In the genomic region with DNA sequence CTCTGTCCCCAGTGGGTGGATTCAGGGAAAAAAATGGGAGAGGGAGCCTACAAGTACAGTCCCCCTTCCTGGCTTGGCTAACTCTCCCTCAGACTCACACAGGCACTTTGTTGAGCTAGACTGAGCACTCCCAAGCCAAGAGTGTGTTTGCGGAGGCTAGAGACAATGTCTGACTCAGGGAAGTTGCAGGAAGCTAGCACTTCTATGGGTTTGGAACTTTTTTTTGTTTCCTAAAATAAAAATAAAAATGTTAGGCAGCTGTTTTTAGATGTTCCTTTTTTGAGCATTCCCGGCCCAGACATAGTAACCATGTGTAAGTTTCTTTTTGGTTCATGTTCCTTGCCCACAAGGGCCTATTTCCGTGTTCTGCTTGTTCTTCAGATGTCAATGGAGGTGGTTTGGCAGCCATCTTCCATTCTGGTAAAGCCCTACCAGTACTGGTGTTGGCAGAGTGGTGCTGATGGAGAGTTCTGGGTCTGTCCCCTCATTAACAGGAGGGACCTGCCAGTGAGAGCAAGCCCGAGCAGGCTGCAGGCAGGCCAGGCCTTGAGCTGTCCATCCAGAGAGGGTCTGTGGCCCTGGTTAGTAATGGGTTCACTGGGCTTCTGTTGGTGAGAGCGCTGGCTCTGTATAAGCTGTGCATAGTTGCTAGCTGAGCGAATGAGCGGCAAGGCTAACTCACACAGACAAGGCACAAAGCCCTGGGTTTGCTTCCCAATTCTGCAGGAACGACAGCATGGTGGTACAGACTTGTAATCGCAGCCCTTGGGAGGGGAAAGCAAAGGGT, we compare ENCODE assay signal across 15 mouse cellular contexts.
DNase-seq lines count a peak whose midpoint lies in the region; ATAC-seq and TF ChIP-seq lines count a peak whose summit lies in the region.
"Had no signal": no experiment of that assay in that cellular context is flagged by ENCODE, and none has a peak within 500 bp of the region (broad histone marks: within the 10 kb centered on the region; RNA-seq: fewer than 3 reads in every experiment).

No protein-coding gene starts in this region.

- TF ChIP-seq POLR2A in thymus, adult 2 months (IDR thresholded peaks at IDR 0.05; ENCODE audit: control insufficient read depth, extremely low read depth, insufficient read depth, low read length, poor library complexity): no peak

- 76% methylated on average over 9 of the region's 9 CpGs for WGBS in embryonic facial prominence, embryonic 15.5 days
- whole genome bisulfite sequencing in embryonic facial prominence, embryonic 10.5 days: 86% methylated on average over 9 of the region's 9 CpGs
- WGBS in hindbrain, embryonic 13.5 days: 83% methylated on average over 9 of the region's 9 CpGs
- WGBS in hindbrain, embryonic 11.5 days: 82% methylated on average over 9 of the region's 9 CpGs
- WGBS in lung, postnatal 0 days: 73% methylated on average over 9 of the region's 9 CpGs
- 81% methylated on average over 9 of the region's 9 CpGs for WGBS in thymus, adult 2 months

- no peak for DNase-seq in embryonic facial prominence, embryonic 10.5 days (ENCODE audit: low spot score)
- DNase-seq in hindbrain, embryonic 11.5 days (ENCODE audit: low spot score): no peak
- DNase-seq in lung, postnatal 0 days (ENCODE audit: low spot score): peak; percentile 29
- DNase-seq in lung, postnatal 36 days: no peak
- no peak for DNase-seq in thymus, adult 2 months
- DNase-seq: adrenal gland, postnatal 36 days; cerebellum, adult 9-10 months; gastrocnemius, postnatal 25 days; heart, postnatal 36 days; kidney, adult 2 months; thymus, adult 18-20 months had no signal

- no peaks in the 10 kb centered on the region for H3K27me3 ChIP-seq in embryonic facial prominence, embryonic 15.5 days
- peaks cover 16% of the 10 kb centered on the region for H3K27me3 ChIP-seq in embryonic facial prominence, embryonic 10.5 days (replicated peaks; ENCODE audit: low read depth, poor library complexity, severe bottlenecking)
- H3K27me3 ChIP-seq in hindbrain, embryonic 13.5 days: no peaks in the 10 kb centered on the region
- H3K27me3 ChIP-seq in hindbrain, embryonic 11.5 days (ENCODE audit: control insufficient read depth, insufficient read depth, low read length): no peaks in the 10 kb centered on the region
- no peaks in the 10 kb centered on the region for H3K27me3 ChIP-seq in lung, postnatal 0 days (replicated peaks; ENCODE audit: insufficient read depth, low read length)
- no peaks in the 10 kb centered on the region for H3K27me3 ChIP-seq in thymus, adult 2 months (ENCODE audit: control insufficient read depth, insufficient read depth, low read length)

- TF ChIP-seq EP300 in lung, postnatal 0 days (IDR thresholded peaks at IDR 0.05): no peak

- no peak overlapping the region for H3K27ac ChIP-seq in embryonic facial prominence, embryonic 15.5 days (replicated peaks)
- no peak overlapping the region for H3K27ac ChIP-seq in embryonic facial prominence, embryonic 10.5 days (replicated peaks)
- peak overlapping the region; percentile 72 for H3K27ac ChIP-seq in hindbrain, embryonic 13.5 days
- H3K27ac ChIP-seq in hindbrain, embryonic 11.5 days (ENCODE audit: low read depth, low read length): no peak overlapping the region
- H3K27ac ChIP-seq in lung, postnatal 0 days (ENCODE audit: low read length): no peak overlapping the region
- H3K27ac ChIP-seq in thymus, adult 2 months (ENCODE audit: control insufficient read depth, insufficient read depth, low read length): no peak overlapping the region
- H3K27ac ChIP-seq: liver, embryonic 14.5 days had no signal

- no peak overlapping the region for H3K4me2 ChIP-seq in embryonic facial prominence, embryonic 15.5 days (replicated peaks)
- H3K4me2 ChIP-seq in hindbrain, embryonic 13.5 days: no peak overlapping the region
- no peak overlapping the region for H3K4me2 ChIP-seq in hindbrain, embryonic 11.5 days (replicated peaks; ENCODE audit: low read depth, low read length)
- H3K4me2 ChIP-seq in lung, postnatal 0 days (replicated peaks; ENCODE audit: low read depth, low read length): no peak overlapping the region

- no peaks in the 10 kb centered on the region for H3K36me3 ChIP-seq in embryonic facial prominence, embryonic 15.5 days
- H3K36me3 ChIP-seq in embryonic facial prominence, embryonic 10.5 days (replicated peaks): no peaks in the 10 kb centered on the region
- H3K36me3 ChIP-seq in hindbrain, embryonic 13.5 days: no peaks in the 10 kb centered on the region
- no peaks in the 10 kb centered on the region for H3K36me3 ChIP-seq in hindbrain, embryonic 11.5 days (ENCODE audit: control insufficient read depth, insufficient read depth, low read length)
- no peaks in the 10 kb centered on the region for H3K36me3 ChIP-seq in lung, postnatal 0 days (ENCODE audit: insufficient read depth, low read length)
- H3K36me3 ChIP-seq in thymus, adult 2 months (ENCODE audit: control insufficient read depth, insufficient read depth, low read length): no peaks in the 10 kb centered on the region

- H3K4me1 ChIP-seq in embryonic facial prominence, embryonic 15.5 days: peaks cover 50% of the 10 kb centered on the region
- H3K4me1 ChIP-seq in embryonic facial prominence, embryonic 10.5 days: peaks cover 98% of the 10 kb centered on the region
- peaks cover 81% of the 10 kb centered on the region for H3K4me1 ChIP-seq in hindbrain, embryonic 13.5 days (replicated peaks)
- H3K4me1 ChIP-seq in hindbrain, embryonic 11.5 days (replicated peaks; ENCODE audit: control insufficient read depth, insufficient read depth, low read length): 0 out of 2 replicates have a peak, but pooled peaks cover 2% of the 10 kb centered on the region
- no peaks in the 10 kb centered on the region; the same call in 1 of the 2 replicates for H3K4me1 ChIP-seq in lung, postnatal 0 days (ENCODE audit: insufficient read depth, low read depth, low read length)
- H3K4me1 ChIP-seq in thymus, adult 2 months (replicated peaks; ENCODE audit: control insufficient read depth, insufficient read depth, low read length): peaks cover 25% of the 10 kb centered on the region

- no peaks in the 10 kb centered on the region for H3K9me3 ChIP-seq in embryonic facial prominence, embryonic 15.5 days (replicated peaks)
- no peaks in the 10 kb centered on the region for H3K9me3 ChIP-seq in embryonic facial prominence, embryonic 10.5 days
- H3K9me3 ChIP-seq in hindbrain, embryonic 13.5 days: no peaks in the 10 kb centered on the region
- H3K9me3 ChIP-seq in hindbrain, embryonic 11.5 days (ENCODE audit: control insufficient read depth, low read length): no peaks in the 10 kb centered on the region
- H3K9me3 ChIP-seq in lung, postnatal 0 days (ENCODE audit: low read length): no peaks in the 10 kb centered on the region

- no peak overlapping the region for H3K4me3 ChIP-seq in embryonic facial prominence, embryonic 15.5 days (replicated peaks)
- H3K4me3 ChIP-seq in embryonic facial prominence, embryonic 10.5 days: no peak overlapping the region
- no peak overlapping the region for H3K4me3 ChIP-seq in hindbrain, embryonic 13.5 days
- no peak overlapping the region for H3K4me3 ChIP-seq in hindbrain, embryonic 11.5 days (ENCODE audit: low read depth, low read length)
- no peak overlapping the region for H3K4me3 ChIP-seq in lung, postnatal 0 days (ENCODE audit: low read depth, low read length)
- H3K4me3 ChIP-seq in thymus, adult 2 months (ENCODE audit: control insufficient read depth, insufficient read depth, low read length): no peak overlapping the region

- H3K9ac ChIP-seq in embryonic facial prominence, embryonic 15.5 days: no peak overlapping the region
- H3K9ac ChIP-seq in hindbrain, embryonic 13.5 days: no peak overlapping the region
- no peak overlapping the region for H3K9ac ChIP-seq in hindbrain, embryonic 11.5 days (ENCODE audit: low read depth, low read length)
- no peak overlapping the region for H3K9ac ChIP-seq in lung, postnatal 0 days (replicated peaks; ENCODE audit: low read depth)
- H3K9ac ChIP-seq: liver, embryonic 14.5 days had no signal

- TF ChIP-seq CTCF in lung, postnatal 0 days (IDR thresholded peaks at IDR 0.05): no peak
- no peak for TF ChIP-seq CTCF in thymus, adult 2 months (IDR thresholded peaks at IDR 0.05; ENCODE audit: borderline replicate concordance, control insufficient read depth, extremely low read depth, insufficient read depth, low read length, poor library complexity)

- 0 out of 2 replicates have a peak, but pooled peaks have one; percentile 32 for ATAC-seq in embryonic facial prominence, embryonic 15.5 days (ENCODE audit: insufficient number of reproducible peaks, low FRiP score, low TSS enrichment, low read depth)
- no peak for ATAC-seq in hindbrain, embryonic 13.5 days (ENCODE audit: low FRiP score)
- no peak for ATAC-seq in hindbrain, embryonic 11.5 days (ENCODE audit: low FRiP score)
- ATAC-seq in lung, postnatal 0 days: 0 out of 2 replicates have a peak, but pooled peaks have one; percentile 31
- ATAC-seq in megakaryocyte, adult 5-6 weeks (ENCODE audit: poor library complexity, severe bottlenecking): peak; percentile 16

Comparison
In these comparisons a context has a peak if more than half of its experiments do, and no peak if none do; other contexts are left out.
1. ATAC-seq: peak in embryonic facial prominence, embryonic 15.5 days (single experiment), lung, postnatal 0 days (single experiment) and megakaryocyte, adult 5-6 weeks (single experiment); none in hindbrain, embryonic 13.5 days (single experiment) and hindbrain, embryonic 11.5 days (single experiment).